Mouse (Mus musculus) ES-Bruce4 (cell line): Measurements from ENCODE around the gene Snx29. TPM values are rescaled to one million over a fixed set of nuclear protein-coding genes. Genes with fewer than 3 reads are reported as not detected.

Experiments used
- H3K27ac ChIP-seq: 2 replicates; pipeline ENCODE4 v1.5.1; 2012; ENCODE audit warnings: low read length, inconsistent platforms; ENCODE audit not compliant: insufficient read depth
- H3K27me3 ChIP-seq: 2 replicates; pipeline ENCODE4 v1.6.1; 2012; ENCODE audit warnings: mild to moderate bottlenecking, low read length, inconsistent platforms; ENCODE audit not compliant: control insufficient read depth, poor library complexity, insufficient read depth, severe bottlenecking
- H3K36me3 ChIP-seq: 2 replicates; pipeline ENCODE4 v1.6.1; 2012; ENCODE audit warnings: inconsistent platforms, mild to moderate bottlenecking, low read length, moderate library complexity; ENCODE audit not compliant: control insufficient read depth, poor library complexity, insufficient read depth, severe bottlenecking
- H3K4me1 ChIP-seq: one replicate; pipeline ENCODE4 v1.8.1; 2011; ENCODE audit warnings: low read length; ENCODE audit not compliant: control insufficient read depth, insufficient read depth
- H3K4me3 ChIP-seq: 2 replicates; pipeline ENCODE4 v1.5.1; 2011; ENCODE audit warnings: low read depth, mild to moderate bottlenecking, low read length
- H3K9ac ChIP-seq: 2 replicates; pipeline ENCODE4 v1.6.1; 2012; ENCODE audit warnings: low read depth, mild to moderate bottlenecking, inconsistent platforms; ENCODE audit not compliant: poor library complexity, severe bottlenecking
- H3K9me3 ChIP-seq: replicated peaks from 2 replicates; pipeline ENCODE4 v1.6.1; 2012; ENCODE audit warnings: mild to moderate bottlenecking, low read length, inconsistent platforms; ENCODE audit not compliant: control insufficient read depth, poor library complexity, insufficient read depth, severe bottlenecking
- CTCF ChIP-seq: IDR thresholded peaks from one replicate; pipeline ENCODE4 v1.8.1; 2011; ENCODE audit warnings: low read depth, low read length
- EP300 ChIP-seq: IDR thresholded peaks from 2 replicates; pipeline ENCODE4 v1.6.1; 2011; ENCODE audit warnings: low read depth, low read length; ENCODE audit not compliant: insufficient read depth
- POLR2A ChIP-seq: IDR thresholded peaks from one replicate; pipeline ENCODE4 v1.8.1; 2011; ENCODE audit warnings: low read length; ENCODE audit not compliant: insufficient read depth
- polyA plus RNA-seq: library from polyadenylated mRNA; stranded (reverse); fragments of >200 nt; gene quantifications from 2 replicates; pipeline ENCODE4 v1.2.4, GENCODE M21; 2011; ENCODE audit warnings: low read depth; ENCODE audit not compliant: missing spikeins, insufficient read depth, insufficient read length

The Snx29 gene
- polyA plus RNA-seq, 1 experiment, result 9.2 TPM

DNA sequence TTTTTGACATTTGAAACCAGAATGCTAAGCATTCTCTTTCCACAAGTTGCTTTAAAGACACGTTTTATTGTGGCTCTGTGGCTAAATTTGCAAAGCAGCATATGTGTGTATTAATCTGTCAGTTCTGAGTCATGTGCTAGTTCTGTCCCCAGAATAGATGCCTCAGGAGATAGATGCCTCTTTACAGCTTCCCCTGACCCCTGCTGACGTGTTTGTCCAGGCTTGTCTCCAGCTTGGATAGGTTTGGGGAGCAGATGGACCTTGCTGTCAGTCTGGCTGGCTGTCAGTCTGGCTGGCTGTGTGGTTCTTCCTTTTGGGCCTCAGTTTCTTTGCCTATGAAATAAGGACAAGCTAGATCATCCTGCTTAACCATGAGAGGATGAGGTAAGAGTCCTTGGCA, 292.9 kb downstream of the Snx29 start:
- H3K9me3 ChIP-seq, result no peaks in the 10 kb centered on the region
- H3K27me3 ChIP-seq, result no peaks in the 10 kb centered on the region
- H3K27ac ChIP-seq, result no peak overlapping the region
- H3K4me1 ChIP-seq, result no peaks in the 10 kb centered on the region
- no peak overlapping the region for H3K4me3 ChIP-seq
- TF ChIP-seq POLR2A, result no peak
- TF ChIP-seq EP300, result no peak
- no peak for TF ChIP-seq CTCF
- H3K9ac ChIP-seq, result no peak overlapping the region
- H3K36me3 ChIP-seq, result no peaks in the 10 kb centered on the region

DNA sequence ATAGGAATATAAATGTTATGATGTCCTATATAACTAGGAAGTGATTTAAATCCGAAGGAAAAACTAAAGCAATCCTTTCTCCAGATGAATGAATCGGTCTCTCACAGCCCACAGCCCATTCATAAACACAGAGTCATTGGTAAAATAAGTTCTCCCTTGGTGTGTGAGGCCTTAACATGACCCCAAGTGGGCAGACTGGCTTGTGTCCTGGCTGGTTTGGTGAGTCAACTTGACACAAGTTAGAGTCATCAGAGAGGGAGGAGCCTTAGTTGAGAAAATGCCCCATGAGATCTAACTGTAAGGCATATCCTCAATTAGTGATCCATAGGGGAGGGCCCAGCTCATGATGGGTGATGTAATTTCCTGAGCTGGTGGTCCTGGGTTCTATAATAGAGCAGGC, 297.2 kb downstream of the Snx29 start:
- H3K9me3 ChIP-seq, result no peaks in the 10 kb centered on the region
- no peak overlapping the region for H3K27ac ChIP-seq
- TF ChIP-seq CTCF (no peak), EP300 (no peak), POLR2A (no peak)
- no peak overlapping the region for H3K9ac ChIP-seq
- H3K4me3 ChIP-seq, result no peak overlapping the region
- no peaks in the 10 kb centered on the region for H3K4me1 ChIP-seq
- no peaks in the 10 kb centered on the region for H3K36me3 ChIP-seq
- H3K27me3 ChIP-seq, result no peaks in the 10 kb centered on the region

DNA sequence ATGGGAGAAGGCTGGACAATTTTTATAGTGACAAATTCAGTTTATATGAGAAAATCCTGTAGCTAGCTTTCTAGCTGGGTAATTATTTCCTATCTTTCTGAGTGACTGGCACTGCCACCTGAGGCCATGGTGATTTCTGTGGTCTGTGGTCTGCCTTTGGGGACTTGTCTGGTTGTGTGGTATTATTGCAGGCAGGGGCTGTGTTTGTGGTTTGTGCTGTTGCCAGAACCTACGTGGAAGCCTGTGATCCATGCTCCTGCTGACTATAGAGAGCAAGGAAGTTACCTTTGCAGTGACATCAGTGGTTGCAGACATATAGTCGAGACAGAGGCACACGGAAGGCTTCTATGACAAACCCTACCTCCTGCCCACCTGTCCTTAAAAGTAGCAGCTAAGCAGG, 298.3 kb downstream of the Snx29 start:
- Histone ChIP-seq H3K9me3 (no peaks in the 10 kb centered on the region), H3K27ac (no peak overlapping the region), H3K36me3 (no peaks in the 10 kb centered on the region), H3K27me3 (no peaks in the 10 kb centered on the region), H3K4me1 (no peaks in the 10 kb centered on the region), H3K9ac (no peak overlapping the region), H3K4me3 (no peak overlapping the region)
- TF ChIP-seq EP300 (no peak), POLR2A (no peak), CTCF (no peak)

DNA sequence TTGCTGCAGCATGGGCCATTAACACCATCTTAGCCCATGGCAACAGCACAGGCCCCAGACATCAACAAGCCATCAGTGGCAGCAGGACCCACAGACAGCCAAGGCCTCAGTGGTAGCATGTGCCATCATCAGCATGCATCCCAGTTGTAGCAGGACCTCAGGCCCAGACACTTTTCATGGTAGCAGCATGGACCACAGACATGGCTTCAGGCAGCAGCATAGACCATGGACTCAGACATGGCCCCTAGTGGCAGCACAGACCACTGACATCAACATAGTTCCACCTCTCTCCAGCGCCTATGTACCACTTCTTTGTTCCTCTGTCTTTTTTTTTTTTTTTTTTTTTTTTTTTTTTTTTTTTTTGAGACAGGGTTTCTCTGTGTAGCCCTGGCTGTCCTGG, 299.0 kb downstream of the Snx29 start:
- Histone ChIP-seq H3K9ac (no peak overlapping the region), H3K27me3 (no peaks in the 10 kb centered on the region), H3K27ac (no peak overlapping the region), H3K4me1 (no peaks in the 10 kb centered on the region), H3K4me3 (no peak overlapping the region), H3K9me3 (no peaks in the 10 kb centered on the region), H3K36me3 (no peaks in the 10 kb centered on the region)
- TF ChIP-seq POLR2A, result no peak
- TF ChIP-seq EP300, result no peak
- TF ChIP-seq CTCF, result no peak

DNA sequence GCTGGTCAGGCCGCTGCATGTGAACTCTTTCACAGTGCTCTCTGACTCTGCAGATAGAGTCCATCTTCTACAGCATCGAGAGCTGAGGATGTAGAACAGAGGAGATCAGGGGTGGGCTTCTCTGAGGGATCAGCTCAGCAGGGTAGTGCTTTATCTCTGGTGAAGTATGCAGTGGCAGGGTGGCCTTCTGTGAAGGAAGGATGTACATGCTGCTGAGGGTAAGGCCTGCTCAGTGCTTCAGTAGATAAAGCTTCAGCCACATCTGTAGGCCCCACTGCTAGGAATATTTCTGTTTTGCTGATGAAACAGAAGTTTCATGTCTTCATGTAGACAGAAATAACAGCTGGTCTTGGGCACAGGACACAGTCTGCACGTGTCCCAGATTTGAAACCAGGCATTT, 300.3 kb downstream of the Snx29 start:
- Histone ChIP-seq H3K4me1 (no peaks in the 10 kb centered on the region), H3K27me3 (no peaks in the 10 kb centered on the region), H3K4me3 (no peak overlapping the region), H3K36me3 (no peaks in the 10 kb centered on the region), H3K9me3 (no peaks in the 10 kb centered on the region), H3K9ac (no peak overlapping the region), H3K27ac (no peak overlapping the region)
- no peak for TF ChIP-seq CTCF
- no peak for TF ChIP-seq POLR2A
- no peak for TF ChIP-seq EP300

GRCm38 (mm10) chr16:11624121-11624520, 301.4 kb downstream of the Snx29 start:
- no peak for TF ChIP-seq CTCF
- no peak for TF ChIP-seq POLR2A
- TF ChIP-seq EP300, result no peak
- Histone ChIP-seq H3K4me3 (no peak overlapping the region), H3K9ac (no peak overlapping the region), H3K27ac (no peak overlapping the region), H3K9me3 (no peaks in the 10 kb centered on the region), H3K36me3 (no peaks in the 10 kb centered on the region), H3K4me1 (no peaks in the 10 kb centered on the region), H3K27me3 (no peaks in the 10 kb centered on the region)
